ENCODE assay signal across 9 mouse cellular contexts in genomic region chr11:119915666-119916065, GRCm38 (mm10). TPM values are rescaled to one million over a fixed set of nuclear protein-coding genes. Genes with fewer than 3 reads are reported as not detected.
DNase-seq lines count a peak whose midpoint lies in the region; ATAC-seq and TF ChIP-seq lines count a peak whose summit lies in the region.
"Had no signal": no experiment of that assay in that cellular context is flagged by ENCODE, and none has a peak within 500 bp of the region (broad histone marks: within the 10 kb centered on the region; RNA-seq: fewer than 3 reads in every experiment).

No protein-coding gene starts in this region.

- H3K27ac ChIP-seq in heart, embryonic 11.5 days (ENCODE audit: low read depth, low read length): peak overlapping the region; percentile 46
- H3K27ac ChIP-seq in midbrain, embryonic 14.5 days (replicated peaks; ENCODE audit: low read depth, low read length): no peak overlapping the region
- H3K27ac ChIP-seq in midbrain, embryonic 16.5 days (ENCODE audit: low read length): no peak overlapping the region
- H3K27ac ChIP-seq in stomach, embryonic 15.5 days: peak overlapping the region; percentile 51
- H3K27ac ChIP-seq in cerebellum, adult 2 months (ENCODE audit: insufficient read depth, low read length): no peak overlapping the region
- H3K27ac ChIP-seq: layer of hippocampus, adult 2 months had no signal

- 81% methylated on average over 9 of the region's 9 CpGs for WGBS in heart, embryonic 11.5 days (ENCODE audit: insufficient replicate concordance)
- 94% methylated on average over 9 of the region's 9 CpGs for WGBS in midbrain, embryonic 14.5 days
- 91% methylated on average over 9 of the region's 9 CpGs for WGBS in midbrain, embryonic 16.5 days
- WGBS in stomach, embryonic 15.5 days: 83% methylated on average over 9 of the region's 9 CpGs
- 72% methylated on average over 9 of the region's 9 CpGs for WGBS in cerebellum, adult 2 months

- H3K9ac ChIP-seq in heart, embryonic 11.5 days (ENCODE audit: low read depth, low read length): no peak overlapping the region
- peak overlapping the region; percentile 26; the same call in 1 of the 2 replicates for H3K9ac ChIP-seq in midbrain, embryonic 14.5 days (replicated peaks; ENCODE audit: low read length)
- H3K9ac ChIP-seq in midbrain, embryonic 16.5 days (ENCODE audit: low read depth, low read length): no peak overlapping the region
- no peak overlapping the region for H3K9ac ChIP-seq in stomach, embryonic 15.5 days

- TF ChIP-seq POLR2A in cerebellum, adult 2 months (IDR thresholded peaks at IDR 0.05; ENCODE audit: borderline replicate concordance, insufficient read depth, low read length): no peak

- ATAC-seq in heart, embryonic 11.5 days (replicated peaks; ENCODE audit: insufficient number of reproducible peaks, low FRiP score, low TSS enrichment): no peak
- ATAC-seq in midbrain, embryonic 14.5 days (ENCODE audit: low FRiP score, low TSS enrichment): no peak
- no peak for ATAC-seq in midbrain, embryonic 16.5 days
- no peak for ATAC-seq in stomach, embryonic 15.5 days (ENCODE audit: insufficient read depth, low FRiP score, low read depth)

- H3K27me3 ChIP-seq in heart, embryonic 11.5 days (ENCODE audit: control insufficient read depth, insufficient read depth, low read length): no peaks in the 10 kb centered on the region
- H3K27me3 ChIP-seq in midbrain, embryonic 14.5 days (ENCODE audit: control insufficient read depth, insufficient read depth, low read length): no peaks in the 10 kb centered on the region
- no peaks in the 10 kb centered on the region for H3K27me3 ChIP-seq in midbrain, embryonic 16.5 days (ENCODE audit: control insufficient read depth, insufficient read depth, low read depth, low read length)
- H3K27me3 ChIP-seq in stomach, embryonic 15.5 days (replicated peaks): no peaks in the 10 kb centered on the region
- H3K27me3 ChIP-seq in cerebellum, adult 2 months (ENCODE audit: control insufficient read depth, insufficient read depth, low read length): no peaks in the 10 kb centered on the region

- H3K9me3 ChIP-seq in heart, embryonic 11.5 days (replicated peaks; ENCODE audit: control insufficient read depth, low read length): no peaks in the 10 kb centered on the region
- H3K9me3 ChIP-seq in midbrain, embryonic 14.5 days (ENCODE audit: control insufficient read depth, low read length): no peaks in the 10 kb centered on the region
- no peaks in the 10 kb centered on the region for H3K9me3 ChIP-seq in midbrain, embryonic 16.5 days (replicated peaks; ENCODE audit: control insufficient read depth, low read length, poor library complexity, severe bottlenecking)
- H3K9me3 ChIP-seq in stomach, embryonic 15.5 days: no peaks in the 10 kb centered on the region

- H3K4me1 ChIP-seq in heart, embryonic 11.5 days (ENCODE audit: control insufficient read depth, insufficient read depth, low read length): peaks cover 31% of the 10 kb centered on the region
- peaks cover 22% of the 10 kb centered on the region for H3K4me1 ChIP-seq in midbrain, embryonic 14.5 days (ENCODE audit: control insufficient read depth, insufficient read depth, low read length)
- H3K4me1 ChIP-seq in midbrain, embryonic 16.5 days (ENCODE audit: control insufficient read depth, insufficient read depth, low read length): peaks cover 26% of the 10 kb centered on the region
- H3K4me1 ChIP-seq in stomach, embryonic 15.5 days: peaks cover 33% of the 10 kb centered on the region
- H3K4me1 ChIP-seq in cerebellum, adult 2 months (ENCODE audit: control insufficient read depth, insufficient read depth, low read length): peaks cover 17% of the 10 kb centered on the region; the same call in 1 of the 2 replicates

- DNase-seq in heart, adult 18-20 months: no peak
- no peak for DNase-seq in midbrain, embryonic 14.5 days
- DNase-seq in kidney, postnatal 14 days: peak; percentile 68
- no peak for DNase-seq in embryo, embryonic 11 days
- no peak for DNase-seq in cerebellum, adult 2 months

- no peak overlapping the region for H3K4me3 ChIP-seq in heart, embryonic 11.5 days (ENCODE audit: low read depth, low read length)
- H3K4me3 ChIP-seq in midbrain, embryonic 14.5 days (replicated peaks; ENCODE audit: low read depth, low read length): no peak overlapping the region
- H3K4me3 ChIP-seq in midbrain, embryonic 16.5 days (ENCODE audit: low read depth, low read length): no peak overlapping the region
- no peak overlapping the region for H3K4me3 ChIP-seq in stomach, embryonic 15.5 days (replicated peaks)
- H3K4me3 ChIP-seq in cerebellum, adult 2 months (replicated peaks; ENCODE audit: insufficient read depth, low read depth, low read length): no peak overlapping the region
- H3K4me3 ChIP-seq: layer of hippocampus, adult 2 months had no signal

- H3K4me2 ChIP-seq in heart, embryonic 11.5 days: peak overlapping the region; percentile 25; the same call in 1 of the 2 replicates
- no peak overlapping the region for H3K4me2 ChIP-seq in midbrain, embryonic 14.5 days (ENCODE audit: low read length)
- H3K4me2 ChIP-seq in midbrain, embryonic 16.5 days (ENCODE audit: low read length): no peak overlapping the region
- peak overlapping the region; percentile 88; the same call in 1 of the 2 replicates for H3K4me2 ChIP-seq in stomach, embryonic 15.5 days

- peaks cover 22% of the 10 kb centered on the region for H3K36me3 ChIP-seq in heart, embryonic 11.5 days (ENCODE audit: control insufficient read depth, insufficient read depth, low read length)
- peaks cover 44% of the 10 kb centered on the region for H3K36me3 ChIP-seq in midbrain, embryonic 14.5 days (ENCODE audit: control insufficient read depth, insufficient read depth, low read length)
- peaks cover 22% of the 10 kb centered on the region for H3K36me3 ChIP-seq in midbrain, embryonic 16.5 days (ENCODE audit: control insufficient read depth, insufficient read depth, low read length)
- peaks cover 35% of the 10 kb centered on the region for H3K36me3 ChIP-seq in stomach, embryonic 15.5 days

- no peak for TF ChIP-seq CTCF in cerebellum, adult 2 months (IDR thresholded peaks at IDR 0.05; ENCODE audit: borderline replicate concordance, insufficient read depth, low read depth, low read length)

RNA-seq across cellular contexts. Expression of gene Chmp6, which starts 2.4 kb away (rescaled TPM):
- polyA plus RNA-seq in heart, embryonic 11.5 days (2014; fragmentation: Nextera tagmentation; extraction: Ambion mirVana): 63.7 and 66.4 TPM in 2 replicates
- 10 to 100 TPM; 27.8 to 30.2 TPM for total RNA-seq in heart, adult 18-20 months (2021)
- 100 and 104 TPM in 2 replicates for polyA plus RNA-seq in midbrain, embryonic 14.5 days (2014; fragmentation: Nextera tagmentation; extraction: Ambion mirVana)
- 109 and 115 TPM in 2 replicates for polyA plus RNA-seq in midbrain, embryonic 16.5 days (2015; fragmentation: Nextera tagmentation; extraction: Ambion mirVana)
- 79.4 and 86.0 TPM in 2 replicates for polyA plus RNA-seq in stomach, embryonic 15.5 days (2015; fragmentation: Nextera tagmentation; extraction: Ambion mirVana)
- polyA plus RNA-seq in cerebellum, adult 2 months (2012; rRNA removed): 41.9 and 43.9 TPM in 2 replicates

RNA-seq across cellular contexts. Expression of gene Baiap2, which starts 26.9 kb away (rescaled TPM):
- polyA plus RNA-seq in heart, embryonic 11.5 days (2014; fragmentation: Nextera tagmentation; extraction: Ambion mirVana): 12.8 and 15.4 TPM in 2 replicates
- 10 to 100 TPM in 1 of 2 experiments, 1 to 10 TPM in 1; 6.5 to 10.7 TPM for total RNA-seq in heart, adult 18-20 months (2021)
- 11.0 and 11.2 TPM in 2 replicates for polyA plus RNA-seq in midbrain, embryonic 14.5 days (2014; fragmentation: Nextera tagmentation; extraction: Ambion mirVana)
- 14.7 and 15.7 TPM in 2 replicates for polyA plus RNA-seq in midbrain, embryonic 16.5 days (2015; fragmentation: Nextera tagmentation; extraction: Ambion mirVana)
- 24.8 and 30.9 TPM in 2 replicates for polyA plus RNA-seq in stomach, embryonic 15.5 days (2015; fragmentation: Nextera tagmentation; extraction: Ambion mirVana)
- 116 and 141 TPM in 2 replicates for polyA plus RNA-seq in cerebellum, adult 2 months (2012; rRNA removed)

Comparison
In these comparisons a context has a peak if more than half of its experiments do, and no peak if none do; other contexts are left out.
1. H3K27ac ChIP-seq: peak in heart, embryonic 11.5 days (single experiment) and stomach, embryonic 15.5 days (single experiment); none in midbrain, embryonic 14.5 days (single experiment), midbrain, embryonic 16.5 days (single experiment) and cerebellum, adult 2 months (single experiment).
2. H3K4me2 ChIP-seq: peak in heart, embryonic 11.5 days (single experiment) and stomach, embryonic 15.5 days (single experiment); none in midbrain, embryonic 14.5 days (single experiment) and midbrain, embryonic 16.5 days (single experiment).